Comparison of ENCODE assay signal across 1 mouse cellular context in the genomic region with DNA sequence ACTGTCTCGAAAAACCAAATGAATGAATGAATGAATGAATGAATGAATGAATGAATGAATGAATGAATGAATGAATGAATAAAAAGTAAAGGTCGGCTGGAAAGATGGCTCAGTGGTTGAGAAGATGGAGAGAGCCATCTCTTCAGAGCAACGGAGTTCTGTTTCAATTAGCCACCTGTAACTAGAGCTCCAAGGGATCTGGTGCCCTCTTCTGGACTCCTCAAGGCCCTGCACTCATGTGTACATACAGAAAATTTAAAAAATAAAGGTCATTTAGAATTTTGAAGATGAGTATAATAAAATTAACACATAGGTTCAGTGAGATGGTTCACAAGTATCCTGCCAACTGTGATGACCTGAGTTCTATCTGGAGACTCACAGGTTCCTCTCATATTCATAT.
TF ChIP-seq lines count a peak whose summit lies in the region.

No protein-coding gene starts in this region.

TF ChIP-seq in CH12.LX, 34 proteins besides CTCF, POLR2A, EP300 and RAD21 (continued from another document):
- no peak for TF ChIP-seq NRF1 (IDR thresholded peaks at IDR 0.05; ENCODE audit: low read depth, low read length)
- no peak for TF ChIP-seq E2F4 (IDR thresholded peaks at IDR 0.05; ENCODE audit: insufficient replicate concordance, low read depth, low read length)
- no peak for TF ChIP-seq JUND (conservative IDR thresholded peaks at IDR 0.05; ENCODE audit: low read depth, low read length)
- TF ChIP-seq SIN3A (IDR thresholded peaks at IDR 0.05; ENCODE audit: low read length) = no peak
- TF ChIP-seq MXI1 (IDR thresholded peaks at IDR 0.05; ENCODE audit: low read depth, low read length) = no peak
- TF ChIP-seq PAX5 (IDR thresholded peaks at IDR 0.05; ENCODE audit: low read length) = no peak
- no peak for TF ChIP-seq RCOR1 (conservative IDR thresholded peaks at IDR 0.05; ENCODE audit: low read depth, low read length)
- TF ChIP-seq TBP (conservative IDR thresholded peaks at IDR 0.05; ENCODE audit: low read depth, low read length) = no peak
- no peak for TF ChIP-seq GABPA (IDR thresholded peaks at IDR 0.05; ENCODE audit: insufficient replicate concordance, low read depth, low read length)
- no peak for TF ChIP-seq MAX (IDR thresholded peaks at IDR 0.05; ENCODE audit: low read length)
- no peak for TF ChIP-seq NELFE (IDR thresholded peaks at IDR 0.05; ENCODE audit: low read depth, low read length)
- no peak for TF ChIP-seq IRF4 (IDR thresholded peaks at IDR 0.05; ENCODE audit: low read depth, low read length)
- TF ChIP-seq MAZ (IDR thresholded peaks at IDR 0.05; ENCODE audit: low read depth, low read length) = no peak
